Mouse (Mus musculus) limb, embryonic 13.5 days (tissue): ENCODE data around the gene Prkag2. TPM values are rescaled to one million over a fixed set of nuclear protein-coding genes. Genes with fewer than 3 reads are reported as not detected.

Source experiments
- ATAC-seq: fragments of 200-750 bp; cut with Nextera tagmentation; 2 replicates; pipeline ENCODE4 v1.8.0; 2017; ENCODE audit warnings: low read depth, moderate number of reproducible peaks, moderate TSS enrichment; ENCODE audit not compliant: low FRiP score
- H3K27ac ChIP-seq: fragments of 300-500 bp; sonication (generic); 2 replicates; pipeline ENCODE4 v1.5.1; 2015; ENCODE audit warnings: inconsistent platforms, mild to moderate bottlenecking, moderate library complexity
- H3K27me3 ChIP-seq: fragments of 300-500 bp; sonication (generic); 2 replicates; pipeline ENCODE4 v1.6.1; 2015; ENCODE audit warnings: mild to moderate bottlenecking, inconsistent platforms
- H3K36me3 ChIP-seq: fragments of 300-500 bp; sonication (generic); 2 replicates; pipeline ENCODE4 v1.6.1; 2015; ENCODE audit warnings: inconsistent platforms, mild to moderate bottlenecking, moderate library complexity
- H3K4me1 ChIP-seq: fragments of 300-500 bp; sonication (generic); 2 replicates; pipeline ENCODE4 v1.6.1; 2015; ENCODE audit warnings: inconsistent platforms
- H3K4me2 ChIP-seq: fragments of 300-500 bp; sonication (generic); replicated peaks from 2 replicates; pipeline ENCODE4 v1.6.1; 2015; ENCODE audit warnings: inconsistent platforms, mild to moderate bottlenecking, moderate library complexity
- H3K4me3 ChIP-seq: fragments of 300-500 bp; sonication (generic); 2 replicates; pipeline ENCODE4 v1.5.1; 2015; ENCODE audit warnings: moderate library complexity, mild to moderate bottlenecking, inconsistent platforms
- H3K9ac ChIP-seq: fragments of 300-500 bp; sonication (generic); 2 replicates; pipeline ENCODE4 v1.6.1; 2015; ENCODE audit warnings: mild to moderate bottlenecking, inconsistent platforms
- H3K9me3 ChIP-seq: fragments of 300-500 bp; sonication (generic); 2 replicates; pipeline ENCODE4 v1.6.1; 2016; ENCODE audit warnings: inconsistent platforms
- WGBS: fragments of 180-500 bp; shearing (Covaris S2); methylation state at CpG from one replicate; pipeline ENCODE4 v1.1.7; 2015; 5-methylcytosine and 5-hydroxymethylcytosine counted together
- polyA plus RNA-seq: library from polyadenylated mRNA; unstranded; fragments of >200 nt; fragmentation: Nextera tagmentation; extraction: Ambion mirVana; gene quantifications from 2 replicates; pipeline ENCODE4 v1.2.1, GENCODE M21; 2015

Gene Prkag2
- polyA plus RNA-seq, 1 experiment from 2014 or later = 21.3 TPM

DNA sequence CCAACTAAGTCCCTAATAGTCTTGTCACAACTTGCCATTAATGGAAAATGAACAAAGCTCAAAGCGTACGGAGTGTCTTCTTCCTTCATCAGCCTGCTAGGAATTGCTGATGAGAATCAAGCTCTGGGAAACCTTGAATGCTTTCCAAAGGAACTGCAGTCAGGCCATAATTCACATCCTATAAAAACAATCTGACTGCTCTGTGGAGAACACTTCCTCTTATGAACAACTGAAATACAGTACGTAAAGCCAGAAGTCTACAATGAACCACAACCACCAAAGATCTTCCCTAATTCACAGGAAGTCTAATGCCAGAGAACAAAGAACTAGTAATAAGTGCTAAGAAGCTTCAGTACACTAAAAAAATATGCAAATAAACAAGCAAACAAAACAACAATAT is 286.5 kb downstream of the Prkag2 start:
- H3K27ac ChIP-seq = no peak overlapping the region
- H3K9ac ChIP-seq = no peak overlapping the region
- WGBS = 75% methylated on average over 3 of the region's 3 CpGs
- no peak overlapping the region for H3K4me3 ChIP-seq
- H3K4me1 ChIP-seq = peaks cover 8% of the 10 kb centered on the region
- no peak overlapping the region for H3K4me2 ChIP-seq
- no peak for ATAC-seq
- peaks cover 73% of the 10 kb centered on the region for H3K36me3 ChIP-seq
- H3K27me3 ChIP-seq = no peaks in the 10 kb centered on the region
- H3K9me3 ChIP-seq = no peaks in the 10 kb centered on the region

DNA sequence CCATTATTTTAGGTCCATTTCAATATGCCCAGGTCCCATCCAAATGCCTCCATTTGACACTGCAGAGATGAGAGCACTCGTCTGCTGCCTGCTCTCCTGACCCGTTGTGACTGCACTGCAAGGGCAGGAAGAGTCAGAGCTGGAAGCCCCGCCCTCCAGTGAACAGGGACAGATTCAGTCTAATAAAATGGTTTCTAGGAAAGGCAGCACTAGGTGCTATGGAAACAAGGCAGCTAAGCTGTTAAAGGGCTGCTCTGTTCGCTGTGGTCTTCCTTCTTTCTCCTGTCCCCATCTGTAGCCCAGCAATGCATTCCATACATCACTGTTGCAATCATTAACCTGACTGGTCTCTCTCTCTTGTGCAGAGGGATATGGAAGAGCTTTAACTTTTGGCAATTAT is 287.4 kb downstream of the Prkag2 start:
- H3K36me3 ChIP-seq = peaks cover 79% of the 10 kb centered on the region
- no peak overlapping the region for H3K4me3 ChIP-seq
- peak; percentile 40 for ATAC-seq
- H3K27me3 ChIP-seq = no peaks in the 10 kb centered on the region
- H3K9me3 ChIP-seq = no peaks in the 10 kb centered on the region
- H3K27ac ChIP-seq = peak overlapping the region; percentile 1; the same call in 1 of the 2 replicates
- H3K9ac ChIP-seq = no peak overlapping the region
- peaks cover 8% of the 10 kb centered on the region for H3K4me1 ChIP-seq
- 52% methylated on average over 4 of the region's 4 CpGs for WGBS
- no peak overlapping the region for H3K4me2 ChIP-seq

Other genes with a start within 250 kb of the Prkag2 start
- gene Galntl5, start 80.8 kb upstream of the Prkag2 start, polyA plus RNA-seq = not detected in 2 replicates
- 41.9 and 44.4 TPM in 2 replicates for gene Galnt11, start 121.3 kb upstream of the Prkag2 start, polyA plus RNA-seq
- gene E130116L18Rik, start 122.5 kb upstream of the Prkag2 start, polyA plus RNA-seq = not detected in 2 replicates